Mouse (Mus musculus): ENCODE data around the gene Man2b1. TPM values are rescaled to one million over a fixed set of nuclear protein-coding genes. Genes with fewer than 3 reads are reported as not detected.

The Man2b1 gene
- polyA plus RNA-seq, 1 experiment = 26.4 TPM

DNA sequence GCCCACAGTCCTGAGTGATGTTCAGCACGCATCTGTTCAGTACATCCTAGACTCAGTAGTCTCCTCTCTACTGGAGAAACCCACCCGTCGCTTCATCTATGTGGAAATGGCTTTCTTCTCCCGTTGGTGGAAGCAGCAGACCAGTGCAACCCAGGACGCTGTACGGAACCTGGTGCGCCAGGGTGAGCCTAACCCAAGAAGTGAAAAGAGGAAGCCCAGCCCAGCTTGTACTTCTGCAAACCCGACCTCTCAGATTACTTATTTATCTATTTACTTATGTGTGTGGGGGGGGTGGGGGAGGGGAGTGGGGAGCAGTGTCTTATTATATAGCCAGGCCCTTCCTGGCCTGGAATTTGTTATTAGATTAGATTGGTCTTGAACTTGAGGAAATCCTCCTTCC lies 1.6 kb downstream of the Man2b1 start:
- Histone ChIP-seq H3K4me1 (peaks cover 55% of the 10 kb centered on the region), H3K27me3 (replicated peaks) (no peaks in the 10 kb centered on the region), H3K4me3 (replicated peaks) (peak overlapping the region; percentile 94), H3K9me3 (no peaks in the 10 kb centered on the region), H3K36me3 (replicated peaks; ENCODE audit: low read length) (peaks cover 45% of the 10 kb centered on the region)
- no peak for TF ChIP-seq FLI1 (IDR thresholded peaks at IDR 0.05; ENCODE audit: low read length)
- TF ChIP-seq GATA1 (IDR thresholded peaks at IDR 0.05; ENCODE audit: borderline replicate concordance, low read length) = no peak

DNA sequence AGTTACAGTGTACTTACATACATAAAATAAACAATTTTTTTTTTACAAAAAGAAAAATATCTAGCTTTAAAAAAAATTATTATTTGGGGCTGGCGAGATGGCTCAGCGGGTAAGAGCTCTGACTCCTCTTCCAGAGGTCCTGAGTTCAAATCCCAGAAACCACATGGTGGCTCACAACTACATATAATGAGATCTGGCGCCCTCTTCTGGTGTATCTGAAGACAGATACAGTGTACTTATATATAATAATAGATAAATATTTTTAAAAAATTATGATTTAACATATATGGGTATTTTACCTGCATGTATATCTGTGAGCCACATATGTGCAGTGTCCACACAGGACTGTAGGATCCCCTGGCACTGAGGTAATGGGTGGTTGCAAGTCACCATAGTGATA lies 3.2 kb downstream of the Man2b1 start:
- TF ChIP-seq FLI1 (IDR thresholded peaks at IDR 0.05; ENCODE audit: low read length) (no peak), GATA1 (IDR thresholded peaks at IDR 0.05; ENCODE audit: borderline replicate concordance, low read length) (no peak)
- no peaks in the 10 kb centered on the region for H3K9me3 ChIP-seq
- H3K36me3 ChIP-seq (replicated peaks; ENCODE audit: low read length) = peaks cover 52% of the 10 kb centered on the region
- H3K4me1 ChIP-seq = peaks cover 44% of the 10 kb centered on the region
- no peaks in the 10 kb centered on the region for H3K27me3 ChIP-seq (replicated peaks)
- no peak overlapping the region for H3K4me3 ChIP-seq (replicated peaks)

DNA sequence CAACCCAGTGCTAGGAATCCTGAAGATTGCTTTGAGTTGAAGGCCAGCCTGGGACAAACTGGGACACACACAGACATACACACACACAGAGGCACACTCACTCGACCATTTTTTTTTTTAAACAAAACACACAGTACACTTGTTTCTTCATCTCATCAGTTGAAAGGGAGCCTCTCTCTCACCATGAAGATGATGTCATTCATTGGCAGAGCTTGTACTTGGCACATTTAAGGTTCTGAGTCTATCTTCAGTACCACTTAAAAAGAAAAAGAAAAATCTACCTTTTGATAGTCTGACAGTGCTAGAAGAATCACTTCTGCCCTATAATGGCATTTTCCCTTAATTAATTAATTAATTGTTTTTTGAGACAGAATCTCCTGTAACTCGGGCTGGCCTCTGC lies 5.7 kb downstream of the Man2b1 start:
- TF ChIP-seq GATA1 (IDR thresholded peaks at IDR 0.05; ENCODE audit: borderline replicate concordance, low read length) (no peak), FLI1 (IDR thresholded peaks at IDR 0.05; ENCODE audit: low read length) (no peak)
- no peaks in the 10 kb centered on the region for H3K9me3 ChIP-seq
- H3K4me1 ChIP-seq = peaks cover 30% of the 10 kb centered on the region
- no peaks in the 10 kb centered on the region for H3K27me3 ChIP-seq (replicated peaks)
- peaks cover 77% of the 10 kb centered on the region for H3K36me3 ChIP-seq (replicated peaks; ENCODE audit: low read length)
- no peak overlapping the region for H3K4me3 ChIP-seq (replicated peaks)

DNA sequence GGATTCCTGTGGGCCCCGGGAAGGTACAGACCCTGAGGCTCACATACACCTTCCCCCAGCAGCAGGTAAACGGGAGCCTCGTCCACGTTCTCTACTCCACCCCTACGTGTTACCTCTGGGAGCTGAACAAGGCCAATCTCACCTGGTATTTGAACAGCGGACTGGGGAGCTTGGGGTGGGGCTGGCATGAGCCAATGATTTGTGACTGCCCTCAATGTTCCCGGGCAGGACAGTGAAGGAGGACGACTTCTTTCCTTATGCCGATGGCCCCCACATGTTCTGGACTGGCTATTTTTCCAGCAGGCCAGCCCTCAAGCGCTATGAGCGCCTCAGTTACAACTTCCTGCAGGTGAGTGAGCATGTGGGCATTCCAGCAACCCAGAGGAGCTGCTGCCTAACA lies 7.8 kb downstream of the Man2b1 start:
- no peak overlapping the region for H3K4me3 ChIP-seq (replicated peaks)
- no peaks in the 10 kb centered on the region for H3K27me3 ChIP-seq (replicated peaks)
- H3K4me1 ChIP-seq = peaks cover 9% of the 10 kb centered on the region
- no peaks in the 10 kb centered on the region for H3K9me3 ChIP-seq
- peaks cover 88% of the 10 kb centered on the region for H3K36me3 ChIP-seq (replicated peaks; ENCODE audit: low read length)
- TF ChIP-seq GATA1 (IDR thresholded peaks at IDR 0.05; ENCODE audit: borderline replicate concordance, low read length) (no peak), FLI1 (IDR thresholded peaks at IDR 0.05; ENCODE audit: low read length) (no peak)

DNA sequence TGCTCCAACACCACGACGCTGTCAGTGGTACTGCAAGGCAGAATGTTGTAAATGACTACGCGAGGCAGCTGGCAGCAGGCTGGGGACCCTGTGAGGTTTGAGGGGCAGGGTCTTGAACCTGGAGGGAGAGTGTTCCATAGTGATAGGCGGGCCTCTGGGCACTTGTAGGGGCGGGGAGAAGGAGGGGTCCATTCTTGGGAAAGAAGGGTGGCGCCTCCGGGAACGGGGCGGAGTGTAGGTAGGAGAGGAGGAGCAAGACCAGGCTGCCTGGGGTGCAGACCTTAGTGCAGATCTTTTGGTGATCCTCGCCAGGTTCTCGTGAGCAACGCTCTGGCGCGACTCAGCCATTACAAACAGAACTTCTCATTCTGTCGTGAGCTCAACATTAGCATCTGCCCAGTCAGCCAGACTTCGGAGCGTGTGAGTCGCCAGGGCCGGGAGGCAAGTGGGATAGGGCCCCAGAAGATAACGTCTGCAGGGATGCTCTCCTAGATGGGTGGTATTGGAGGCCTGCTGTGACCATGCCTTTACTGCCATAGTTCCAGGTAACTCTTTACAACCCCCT lies 8.5 kb downstream of the Man2b1 start:
- peaks cover 91% of the 10 kb centered on the region for H3K36me3 ChIP-seq (replicated peaks; ENCODE audit: low read length)
- no peaks in the 10 kb centered on the region for H3K9me3 ChIP-seq
- TF ChIP-seq FLI1 (IDR thresholded peaks at IDR 0.05; ENCODE audit: low read length) = no peak
- TF ChIP-seq GATA1 (IDR thresholded peaks at IDR 0.05; ENCODE audit: borderline replicate concordance, low read length) = no peak

DNA sequence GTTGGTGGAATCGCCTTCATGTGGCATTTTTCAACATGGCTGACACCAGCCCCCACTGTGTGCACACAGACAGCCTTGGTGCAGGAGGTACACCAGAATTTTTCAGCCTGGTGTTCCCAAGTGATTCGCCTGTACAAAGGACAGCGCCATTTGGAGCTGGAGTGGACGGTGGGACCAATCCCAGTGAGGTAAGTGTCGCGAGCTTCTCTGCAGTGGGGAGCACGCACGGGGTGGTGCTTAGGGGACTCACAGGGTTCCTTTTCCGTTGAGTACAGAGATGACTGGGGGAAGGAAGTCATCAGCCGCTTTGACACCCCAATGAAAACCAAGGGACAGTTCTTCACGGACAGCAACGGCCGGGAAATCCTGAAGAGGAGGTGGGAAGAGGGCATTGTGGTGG lies 12.0 kb downstream of the Man2b1 start:
- Histone ChIP-seq H3K36me3 (replicated peaks; ENCODE audit: low read length) (peaks cover 93% of the 10 kb centered on the region), H3K4me3 (replicated peaks) (no peak overlapping the region), H3K27me3 (replicated peaks) (no peaks in the 10 kb centered on the region), H3K4me1 (peaks cover 17% of the 10 kb centered on the region), H3K9me3 (no peaks in the 10 kb centered on the region)
- TF ChIP-seq FLI1 (IDR thresholded peaks at IDR 0.05; ENCODE audit: low read length) (no peak), GATA1 (IDR thresholded peaks at IDR 0.05; ENCODE audit: borderline replicate concordance, low read length) (no peak)

More for the DNA sequence above, 8.5 kb downstream of the Man2b1 start:
- Histone ChIP-seq H3K4me3 (replicated peaks) (no peak overlapping the region), H3K27me3 (replicated peaks) (no peaks in the 10 kb centered on the region), H3K4me1 (peaks cover 7% of the 10 kb centered on the region)

DNA sequence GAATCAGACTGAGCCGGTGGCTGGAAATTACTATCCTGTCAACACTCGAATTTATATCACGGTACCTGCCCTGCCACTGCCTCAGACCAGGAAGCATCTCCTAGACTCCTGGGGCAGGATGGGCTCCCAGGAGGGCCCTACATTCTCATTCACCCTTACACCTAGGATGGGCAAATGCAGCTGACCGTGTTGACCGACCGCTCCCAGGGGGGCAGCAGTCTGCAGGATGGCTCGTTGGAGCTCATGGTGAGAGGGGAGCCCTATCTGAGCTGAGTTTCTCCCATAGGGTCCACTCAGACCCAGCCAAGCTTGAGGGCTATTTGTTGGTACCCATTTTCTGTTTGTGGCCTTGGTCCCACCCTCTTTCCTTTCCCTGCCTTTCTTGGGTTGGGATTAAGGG lies 12.5 kb downstream of the Man2b1 start:
- H3K36me3 ChIP-seq (replicated peaks; ENCODE audit: low read length) = peaks cover 93% of the 10 kb centered on the region
- H3K9me3 ChIP-seq = no peaks in the 10 kb centered on the region

DNA sequence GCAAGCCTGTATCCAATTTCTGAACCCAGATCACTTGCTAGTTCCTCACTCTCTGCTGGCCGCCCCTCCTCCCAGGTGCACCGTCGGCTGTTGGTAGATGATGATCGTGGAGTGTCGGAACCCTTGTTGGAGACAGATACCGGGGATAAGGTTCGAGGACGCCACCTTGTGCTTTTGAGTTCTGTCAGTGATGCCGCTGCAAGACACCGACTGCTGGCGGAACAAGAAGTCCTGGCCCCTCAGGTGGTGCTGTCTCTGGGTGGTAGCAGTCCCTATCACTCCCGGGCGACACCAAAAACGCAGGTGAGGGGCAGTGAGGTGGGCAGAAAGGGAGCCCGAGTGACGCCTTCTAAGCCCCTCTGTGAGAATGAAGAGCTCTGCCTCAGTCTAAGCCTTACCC lies 13.1 kb downstream of the Man2b1 start:
- H3K27me3 ChIP-seq (replicated peaks) = no peaks in the 10 kb centered on the region
- H3K4me3 ChIP-seq (replicated peaks) = no peak overlapping the region
- H3K4me1 ChIP-seq = peaks cover 21% of the 10 kb centered on the region
- no peak for TF ChIP-seq GATA1 (IDR thresholded peaks at IDR 0.05; ENCODE audit: borderline replicate concordance, low read length)
- TF ChIP-seq FLI1 (IDR thresholded peaks at IDR 0.05; ENCODE audit: low read length) = no peak
- H3K36me3 ChIP-seq (replicated peaks; ENCODE audit: low read length) = peaks cover 87% of the 10 kb centered on the region
- peaks cover 5% of the 10 kb centered on the region; the same call in 1 of the 2 replicates for H3K9me3 ChIP-seq

More for the DNA sequence above, 12.5 kb downstream of the Man2b1 start:
- TF ChIP-seq GATA1 (IDR thresholded peaks at IDR 0.05; ENCODE audit: borderline replicate concordance, low read length) (no peak), FLI1 (IDR thresholded peaks at IDR 0.05; ENCODE audit: low read length) (no peak)
- Histone ChIP-seq H3K27me3 (replicated peaks) (no peaks in the 10 kb centered on the region), H3K4me3 (replicated peaks) (no peak overlapping the region), H3K4me1 (peaks cover 21% of the 10 kb centered on the region)

DNA sequence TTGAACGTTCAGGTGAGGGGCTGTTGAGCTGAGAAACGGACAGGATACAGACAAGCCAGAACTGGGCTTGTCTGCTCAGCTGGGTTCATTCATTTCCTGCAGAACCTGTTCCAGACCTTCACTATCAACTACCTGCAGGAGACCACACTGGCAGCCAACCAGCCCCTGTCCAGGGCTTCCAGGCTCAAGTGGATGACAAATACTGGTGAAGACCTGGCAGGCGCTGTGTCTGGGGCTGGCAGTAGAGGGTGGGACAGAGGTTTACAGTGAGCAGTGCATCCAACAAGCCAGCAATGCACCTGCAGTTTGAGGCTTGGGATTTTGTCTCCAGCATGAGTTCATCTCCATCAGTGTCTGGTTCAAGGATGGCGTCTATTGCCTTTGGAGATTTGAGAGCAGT lies 13.8 kb downstream of the Man2b1 start:
- peaks cover 15% of the 10 kb centered on the region for H3K4me1 ChIP-seq
- peaks cover 10% of the 10 kb centered on the region; the same call in 1 of the 2 replicates for H3K9me3 ChIP-seq
- H3K27me3 ChIP-seq (replicated peaks) = no peaks in the 10 kb centered on the region
- TF ChIP-seq GATA1 (IDR thresholded peaks at IDR 0.05; ENCODE audit: borderline replicate concordance, low read length) (no peak), FLI1 (IDR thresholded peaks at IDR 0.05; ENCODE audit: low read length) (no peak)
- peaks cover 80% of the 10 kb centered on the region for H3K36me3 ChIP-seq (replicated peaks; ENCODE audit: low read length)
- H3K4me3 ChIP-seq (replicated peaks) = no peak overlapping the region

DNA sequence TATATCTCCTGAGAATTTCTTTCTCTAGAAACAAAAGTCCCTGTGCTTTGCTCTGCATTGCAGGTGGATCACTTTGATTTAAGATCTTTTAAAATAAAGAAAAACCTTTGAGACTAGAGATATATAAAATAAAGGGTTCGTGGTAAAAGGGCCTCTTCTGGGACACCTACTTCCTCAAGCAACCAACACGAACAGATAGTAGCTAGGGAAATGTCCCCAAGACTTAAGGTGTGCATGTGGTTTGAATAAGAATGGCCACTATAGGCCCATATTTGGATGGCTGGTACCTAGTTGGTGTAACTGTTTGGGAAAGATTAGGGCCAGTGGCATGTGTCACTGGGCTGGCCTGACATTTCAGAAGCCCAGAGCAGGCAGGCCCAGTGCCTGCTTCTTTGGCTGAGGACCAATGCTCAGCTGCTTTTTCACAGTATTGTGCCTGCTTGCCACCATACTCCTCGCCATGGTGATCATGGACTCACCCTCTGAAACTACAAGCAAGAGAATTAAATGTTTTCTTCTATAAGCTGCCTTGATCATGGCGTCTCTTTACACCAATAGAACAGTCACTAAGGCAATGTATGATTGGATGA lies 17.1 kb downstream of the Man2b1 start:
- H3K4me1 ChIP-seq = peaks cover 13% of the 10 kb centered on the region
- TF ChIP-seq FLI1 (IDR thresholded peaks at IDR 0.05; ENCODE audit: low read length) = no peak
- H3K4me3 ChIP-seq (replicated peaks) = no peak overlapping the region
- peaks cover 16% of the 10 kb centered on the region; the same call in 1 of the 2 replicates for H3K9me3 ChIP-seq
- no peaks in the 10 kb centered on the region for H3K27me3 ChIP-seq (replicated peaks)
- H3K36me3 ChIP-seq (replicated peaks; ENCODE audit: low read length) = peaks cover 47% of the 10 kb centered on the region

Measured in megakaryocyte, embryonic 14.5 days (primary cell).